Mouse (Mus musculus): ENCODE measurements at regions not wholly inside any gene's neighbourhood (a gene's known extent, or its start where the extent isn't known, plus 50 kb on each side); places are given as distances from the start of the nearest gene placed in this dataset.

DNA sequence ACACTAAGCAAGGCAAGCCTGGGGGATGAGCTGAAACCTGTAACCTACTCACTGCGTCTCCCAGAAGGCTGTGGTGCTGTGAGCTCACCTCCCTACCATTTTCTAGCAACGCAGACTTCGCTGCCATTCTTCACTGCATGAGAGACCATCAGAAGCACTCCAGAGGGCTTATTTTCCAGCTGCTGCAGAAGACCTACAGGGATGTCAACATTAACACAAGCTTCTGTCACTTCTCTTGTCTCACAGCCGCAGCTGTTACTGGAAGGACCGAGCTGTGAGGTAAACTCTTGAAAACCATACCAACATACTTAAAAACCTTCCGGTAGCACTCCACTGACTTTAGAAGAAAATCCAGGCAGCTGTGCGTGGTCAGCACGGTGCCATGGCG is 54.3 kb upstream of the Mycn start:
- Histone ChIP-seq H3K4me3 (no peak overlapping the region), H3K27ac (no peak overlapping the region)
- no peak for TF ChIP-seq CTCF (conservative IDR thresholded peaks at IDR 0.05)
- DNase-seq (ENCODE audit: low spot score in 2 of 2) = no peak

GRCm38 (mm10) chr12:12995061-12995973 is 53.6 kb upstream of the Mycn start:
- DNase-seq (ENCODE audit: low spot score in 2 of 2) = no peak
- Histone ChIP-seq H3K27ac (no peak overlapping the region), H3K4me3 (no peak overlapping the region)
- no peak for TF ChIP-seq CTCF (conservative IDR thresholded peaks at IDR 0.05)

- DNase-seq (ENCODE audit: low spot score in 2 of 2) = no peak
- no peak for TF ChIP-seq CTCF (conservative IDR thresholded peaks at IDR 0.05)
- Histone ChIP-seq H3K27ac (no peak overlapping the region), H3K4me3 (no peak overlapping the region)
These were observed 52.4 kb upstream of the Mycn start for GRCm38 (mm10) chr12:12993894-12994714.
